Mouse (Mus musculus): Measurements from ENCODE around the gene Extl1. TPM values are rescaled to one million over a fixed set of nuclear protein-coding genes. Genes with fewer than 3 reads are reported as not detected.
A peak's percentile ranks its signal among the peaks of the same experiment; 100 is the strongest.

Gene Extl1
- polyA plus RNA-seq, 2 experiments, result 0.11 to 0.16 TPM

- no peaks in the 10 kb centered on the region; a peak in 1 of 4 replicates for H3K4me1 ChIP-seq (replicated peaks; ENCODE audit: control insufficient read depth in 2 of 2, insufficient read depth in 2 of 2, low read length in 1 of 2)
- no peak overlapping the region for H3K4me3 ChIP-seq (ENCODE audit: insufficient read depth in 1 of 2, low read depth in 2 of 2, low read length in 2 of 2)
- H3K9me3 ChIP-seq (ENCODE audit: control insufficient read depth, low read length), result no peaks in the 10 kb centered on the region
- H3K9ac ChIP-seq (replicated peaks), result no peak overlapping the region
- H3K27ac ChIP-seq, result no peak overlapping the region
- ATAC-seq (ENCODE audit: insufficient read depth), result no peak
- WGBS (ENCODE audit: insufficient replicate concordance), result 60% methylated on average over 5 of the region's 5 CpGs
- H3K4me2 ChIP-seq (ENCODE audit: low read depth), result no peak overlapping the region
- TF ChIP-seq CTCF (IDR thresholded peaks at IDR 0.05; ENCODE audit: low read depth) (no peak), EP300 (IDR thresholded peaks at IDR 0.05; ENCODE audit: low read depth) (no peak)
- no peaks in the 10 kb centered on the region for H3K27me3 ChIP-seq (ENCODE audit: control insufficient read depth, insufficient read depth, low read length)
- no peaks in the 10 kb centered on the region for H3K36me3 ChIP-seq (replicated peaks; ENCODE audit: control insufficient read depth, insufficient read depth, low read depth)
- DNase-seq (ENCODE audit: low read depth in 3 of 3, low spot score in 3 of 3), result no peak
These were observed 64.0 kb downstream of the Extl1 start for GRCm38 (mm10) chr4:134319674-134320073.

- Histone ChIP-seq H3K27ac (no peak overlapping the region), H3K4me3 (ENCODE audit: insufficient read depth in 1 of 2, low read depth in 2 of 2, low read length in 2 of 2) (no peak overlapping the region), H3K27me3 (ENCODE audit: control insufficient read depth, insufficient read depth, low read length) (no peaks in the 10 kb centered on the region), H3K36me3 (replicated peaks; ENCODE audit: control insufficient read depth, insufficient read depth, low read depth) (no peaks in the 10 kb centered on the region), H3K4me2 (ENCODE audit: low read depth) (no peak overlapping the region), H3K9ac (replicated peaks) (no peak overlapping the region), H3K9me3 (ENCODE audit: control insufficient read depth, low read length) (no peaks in the 10 kb centered on the region), H3K4me1 (replicated peaks; ENCODE audit: control insufficient read depth in 2 of 2, insufficient read depth in 2 of 2, low read length in 1 of 2) (no peaks in the 10 kb centered on the region)
- no peak for ATAC-seq (ENCODE audit: insufficient read depth)
- DNase-seq (ENCODE audit: low read depth in 3 of 3, low spot score in 3 of 3), result no peak
- WGBS (ENCODE audit: insufficient replicate concordance), result 60% methylated on average over 5 of the region's 5 CpGs
- TF ChIP-seq EP300 (IDR thresholded peaks at IDR 0.05; ENCODE audit: low read depth) (no peak), CTCF (IDR thresholded peaks at IDR 0.05; ENCODE audit: low read depth) (no peak)
These were observed 64.6 kb downstream of the Extl1 start for GRCm38 (mm10) chr4:134319074-134319473.

DNA sequence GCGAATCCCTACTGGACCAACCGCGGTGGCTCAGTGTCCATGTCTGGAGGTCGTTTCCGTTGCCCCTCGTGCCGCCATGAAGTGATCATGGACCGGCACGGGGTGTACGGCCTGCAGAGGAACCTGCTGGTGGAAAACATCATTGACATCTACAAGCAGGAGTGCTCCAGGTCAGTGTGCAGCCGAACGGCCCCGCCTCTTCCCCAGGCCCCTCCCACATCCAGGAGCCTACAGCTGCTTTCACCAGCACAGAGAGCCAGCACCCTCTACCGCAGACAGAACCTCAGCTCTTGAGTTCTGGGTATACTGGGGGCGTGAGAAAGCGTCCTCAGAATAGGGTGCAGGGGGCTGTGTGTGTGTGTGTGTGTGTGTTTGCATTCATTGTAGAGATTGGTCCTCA is 67.3 kb downstream of the Extl1 start:
- no peaks in the 10 kb centered on the region for H3K36me3 ChIP-seq (replicated peaks; ENCODE audit: control insufficient read depth, insufficient read depth, low read depth)
- no peaks in the 10 kb centered on the region; the same call in 1 of the 2 replicates for H3K9me3 ChIP-seq (ENCODE audit: control insufficient read depth, low read length)
- no peak overlapping the region for H3K4me2 ChIP-seq (ENCODE audit: low read depth)
- H3K4me1 ChIP-seq (replicated peaks; ENCODE audit: control insufficient read depth in 2 of 2, insufficient read depth in 2 of 2, low read length in 1 of 2), result no peaks in the 10 kb centered on the region
- no peak overlapping the region for H3K27ac ChIP-seq
- no peak for ATAC-seq (ENCODE audit: insufficient read depth)
- whole genome bisulfite sequencing (ENCODE audit: insufficient replicate concordance), result 48% methylated on average over 16 of the region's 16 CpGs
- H3K9ac ChIP-seq (replicated peaks), result no peak overlapping the region
- no peaks in the 10 kb centered on the region for H3K27me3 ChIP-seq (ENCODE audit: control insufficient read depth, insufficient read depth, low read length)
- TF ChIP-seq CTCF (IDR thresholded peaks at IDR 0.05; ENCODE audit: low read depth), result peak; percentile 7; the same call in 1 of the 2 replicates
- TF ChIP-seq EP300 (IDR thresholded peaks at IDR 0.05; ENCODE audit: low read depth), result no peak
- H3K4me3 ChIP-seq (ENCODE audit: insufficient read depth in 1 of 2, low read depth in 2 of 2, low read length in 2 of 2), result no peak overlapping the region
- DNase-seq (ENCODE audit: low read depth in 3 of 3, low spot score in 3 of 3), result no peak

DNA sequence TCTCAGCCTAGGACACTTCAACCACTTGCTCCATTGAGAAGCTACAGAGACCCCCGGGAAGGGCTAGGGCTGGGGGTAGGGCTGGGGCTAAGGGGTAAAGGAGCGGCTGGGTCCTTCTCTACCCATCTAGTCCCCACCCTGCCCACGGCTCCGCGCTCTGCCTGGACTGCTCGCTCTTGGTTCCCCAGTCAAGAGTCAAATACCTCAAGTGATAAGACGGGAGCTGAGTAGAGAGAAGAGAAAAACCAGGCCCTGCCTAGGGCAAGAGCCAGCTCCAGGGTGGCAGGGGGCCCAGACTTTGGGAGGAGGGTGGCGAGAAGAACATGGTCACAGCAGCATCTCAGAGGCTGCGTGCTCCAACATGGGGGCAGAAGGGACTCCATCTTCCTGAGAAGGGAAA is 68.2 kb downstream of the Extl1 start:
- Histone ChIP-seq H3K4me2 (ENCODE audit: low read depth) (no peak overlapping the region), H3K4me1 (replicated peaks; ENCODE audit: control insufficient read depth in 2 of 2, insufficient read depth in 2 of 2, low read length in 1 of 2) (no peaks in the 10 kb centered on the region), H3K4me3 (ENCODE audit: insufficient read depth in 1 of 2, low read depth in 2 of 2, low read length in 2 of 2) (no peak overlapping the region), H3K9ac (replicated peaks) (no peak overlapping the region), H3K27ac (no peak overlapping the region), H3K27me3 (ENCODE audit: control insufficient read depth, insufficient read depth, low read length) (no peaks in the 10 kb centered on the region), H3K36me3 (replicated peaks; ENCODE audit: control insufficient read depth, insufficient read depth, low read depth) (no peaks in the 10 kb centered on the region), H3K9me3 (ENCODE audit: control insufficient read depth, low read length) (no peaks in the 10 kb centered on the region; the same call in 1 of the 2 replicates)
- ATAC-seq (ENCODE audit: insufficient read depth), result no peak
- DNase-seq (ENCODE audit: low read depth in 3 of 3, low spot score in 3 of 3), result no peak
- WGBS (ENCODE audit: insufficient replicate concordance), result 55% methylated on average over 9 of the region's 9 CpGs
- TF ChIP-seq CTCF (IDR thresholded peaks at IDR 0.05; ENCODE audit: low read depth) (no peak), EP300 (IDR thresholded peaks at IDR 0.05; ENCODE audit: low read depth) (no peak)

DNA sequence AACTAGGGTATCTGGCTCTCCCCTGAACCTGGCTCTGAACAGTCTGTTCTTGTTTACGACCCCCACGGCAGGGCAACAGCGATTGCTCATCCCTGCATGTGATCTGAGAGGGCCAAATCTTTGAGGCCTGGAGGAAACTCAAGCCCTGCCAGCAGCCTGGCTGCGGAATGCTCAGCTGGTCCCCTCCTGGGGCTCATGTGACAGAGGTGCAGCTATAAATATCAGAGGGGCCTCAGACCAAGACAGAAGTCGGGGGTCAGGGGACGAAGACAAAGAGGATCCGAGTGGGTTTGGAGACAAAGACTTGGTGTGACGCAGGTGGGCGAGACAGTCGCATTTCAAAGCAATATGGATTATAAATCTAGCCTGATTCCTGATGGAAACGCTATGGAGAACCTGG is 68.8 kb downstream of the Extl1 start, which contains the start of gene Trim63:
Gene Trim63 (plus strand): TSS at position 245 of the 400 bp plus-strand sequence.
- no peak for DNase-seq (ENCODE audit: low read depth in 3 of 3, low spot score in 3 of 3)
- H3K27me3 ChIP-seq (ENCODE audit: control insufficient read depth, insufficient read depth, low read length), result no peaks in the 10 kb centered on the region
- 39% methylated on average over 11 of the region's 11 CpGs for WGBS (ENCODE audit: insufficient replicate concordance)

More for the DNA sequence above, 68.8 kb downstream of the Extl1 start, which contains the start of gene Trim63:
- no peaks in the 10 kb centered on the region for H3K4me1 ChIP-seq (replicated peaks; ENCODE audit: control insufficient read depth in 2 of 2, insufficient read depth in 2 of 2, low read length in 1 of 2)
- TF ChIP-seq EP300 (IDR thresholded peaks at IDR 0.05; ENCODE audit: low read depth) (no peak), CTCF (IDR thresholded peaks at IDR 0.05; ENCODE audit: low read depth) (no peak)
- no peaks in the 10 kb centered on the region; the same call in 1 of the 2 replicates for H3K9me3 ChIP-seq (ENCODE audit: control insufficient read depth, low read length)
- no peak within 1 kb of the TSS for H3K27ac ChIP-seq
- no peak within 1 kb of the TSS for H3K9ac ChIP-seq (replicated peaks)
- no peak within 1 kb of the TSS for H3K4me3 ChIP-seq (ENCODE audit: insufficient read depth in 1 of 2, low read depth in 2 of 2, low read length in 2 of 2)
- no peak within 1 kb of the TSS for H3K4me2 ChIP-seq (ENCODE audit: low read depth)
- no peaks in the 10 kb centered on the region for H3K36me3 ChIP-seq (replicated peaks; ENCODE audit: control insufficient read depth, insufficient read depth, low read depth)
- no peak for ATAC-seq (ENCODE audit: insufficient read depth)
